Mouse (Mus musculus): ENCODE data around the gene Stx1b.
A peak's percentile ranks its signal among the peaks of the same experiment; 100 is the strongest.
"Not testable (repeated sequence)": the region's sequence is repeated elsewhere in the genome, so short reads cannot be mapped to it uniquely, and the experiment has no call there.

The Stx1b gene

GRCm38 (mm10) chr7:127775837-127776236 is 48.5 kb downstream of the Stx1b start:
- DNase-seq, result not testable (repeated sequence)

- DNase-seq, result peak; percentile 79
Measured at GRCm38 (mm10) chr7:127773664-127774384, 50.5 kb downstream of the Stx1b start.

GRCm38 (mm10) chr7:127772557-127772956 is 51.8 kb downstream of the Stx1b start:
- DNase-seq, result no peak

GRCm38 (mm10) chr7:127772080-127772479 is 52.3 kb downstream of the Stx1b start:
- DNase-seq, result no peak

GRCm38 (mm10) chr7:127771262-127771661 is 53.1 kb downstream of the Stx1b start:
- no peak for DNase-seq

- no peak for DNase-seq
Measured at GRCm38 (mm10) chr7:127770039-127770905, 54.1 kb downstream of the Stx1b start.

GRCm38 (mm10) chr7:127769651-127770038 is 54.7 kb downstream of the Stx1b start, which contains the start of gene Orai3:
Gene Orai3 (plus strand): TSS chr7:127769815.
- DNase-seq, result peak; percentile 94

- DNase-seq, result peak; percentile 97
Measured at GRCm38 (mm10) chr7:127768997-127769593, 55.3 kb downstream of the Stx1b start.

GRCm38 (mm10) chr7:127768346-127768996 is 55.9 kb downstream of the Stx1b start:
- DNase-seq, result peak; percentile 21

GRCm38 (mm10) chr7:127767671-127768345 is 56.5 kb downstream of the Stx1b start:
- no peak for DNase-seq

- no peak for DNase-seq
Measured at GRCm38 (mm10) chr7:127766851-127767609, 57.3 kb downstream of the Stx1b start.

- DNase-seq, result peak; percentile 53
Measured at GRCm38 (mm10) chr7:127765756-127766155, 58.6 kb downstream of the Stx1b start.

GRCm38 (mm10) chr7:127763642-127764041 is 60.7 kb downstream of the Stx1b start:
- DNase-seq, result no peak

- peak; percentile 80 for DNase-seq
Measured at GRCm38 (mm10) chr7:127761026-127761425, 63.3 kb downstream of the Stx1b start.

GRCm38 (mm10) chr7:127760478-127760877 is 63.9 kb downstream of the Stx1b start:
- no peak for DNase-seq

GRCm38 (mm10) chr7:127759716-127760115 is 64.6 kb downstream of the Stx1b start:
- DNase-seq, result no peak

Measured in kidney, postnatal 14 days (tissue).